Mouse (Mus musculus): ENCODE measurements at regions not wholly inside any gene's neighbourhood (a gene's known extent, or its start where the extent isn't known, plus 50 kb on each side); places are given as distances from the start of the nearest gene placed in this dataset.

DNA sequence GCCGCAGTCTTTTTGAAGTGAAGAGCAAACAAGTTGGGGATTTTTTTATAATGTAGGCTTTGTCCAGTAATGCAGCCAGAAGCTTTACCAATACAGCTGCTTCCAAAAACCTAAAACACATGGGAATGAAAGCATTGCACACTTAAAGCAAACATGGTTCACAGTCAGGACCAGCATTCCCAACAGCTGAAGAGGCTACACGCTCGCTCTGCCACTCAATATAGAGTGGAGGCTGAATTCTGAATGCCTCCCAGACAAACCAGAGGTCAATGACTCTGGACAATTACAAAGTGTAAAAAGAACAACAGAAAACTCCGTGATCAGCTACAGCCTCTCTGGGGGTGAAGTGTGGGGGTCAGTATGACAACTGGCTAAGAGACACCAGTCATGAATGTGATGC is 416.1 kb downstream of the Efna5 start:
- Histone ChIP-seq H3K4me1 (no peaks in the 10 kb centered on the region), H3K27ac (no peak overlapping the region), H3K27me3 (ENCODE audit: insufficient read depth, poor library complexity, severe bottlenecking) (no peaks in the 10 kb centered on the region), H3K4me3 (no peak overlapping the region), H3K9me3 (no peaks in the 10 kb centered on the region), H3K36me3 (no peaks in the 10 kb centered on the region)
- DNase-seq (ENCODE audit: low spot score), result no peak
- WGBS, result 83% methylated on average over 4 of the region's 4 CpGs

DNA sequence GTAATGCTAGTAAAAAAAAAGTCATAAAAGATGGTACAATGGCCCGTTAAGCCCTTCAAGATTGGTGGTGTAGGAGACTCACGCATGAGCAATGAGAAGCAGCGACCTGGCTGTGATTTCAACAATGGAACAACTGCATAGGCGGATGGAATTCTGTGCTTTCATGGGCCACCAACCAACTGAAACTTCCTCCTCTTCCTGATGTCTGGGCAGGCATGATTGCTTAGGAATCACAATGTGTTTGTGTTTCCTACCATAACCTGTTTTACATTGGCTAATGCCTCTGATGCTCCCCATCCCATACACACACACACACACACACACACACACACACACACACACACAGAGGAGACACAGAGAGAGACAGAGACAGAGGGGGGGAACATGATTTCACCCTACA is 416.9 kb downstream of the Efna5 start:
- Histone ChIP-seq H3K27ac (no peak overlapping the region), H3K9me3 (no peaks in the 10 kb centered on the region), H3K4me1 (no peaks in the 10 kb centered on the region), H3K36me3 (no peaks in the 10 kb centered on the region), H3K4me3 (no peak overlapping the region), H3K27me3 (ENCODE audit: insufficient read depth, poor library complexity, severe bottlenecking) (no peaks in the 10 kb centered on the region)
- WGBS, result 82% methylated on average over 4 of the region's 4 CpGs
- DNase-seq (ENCODE audit: low spot score), result no peak

DNA sequence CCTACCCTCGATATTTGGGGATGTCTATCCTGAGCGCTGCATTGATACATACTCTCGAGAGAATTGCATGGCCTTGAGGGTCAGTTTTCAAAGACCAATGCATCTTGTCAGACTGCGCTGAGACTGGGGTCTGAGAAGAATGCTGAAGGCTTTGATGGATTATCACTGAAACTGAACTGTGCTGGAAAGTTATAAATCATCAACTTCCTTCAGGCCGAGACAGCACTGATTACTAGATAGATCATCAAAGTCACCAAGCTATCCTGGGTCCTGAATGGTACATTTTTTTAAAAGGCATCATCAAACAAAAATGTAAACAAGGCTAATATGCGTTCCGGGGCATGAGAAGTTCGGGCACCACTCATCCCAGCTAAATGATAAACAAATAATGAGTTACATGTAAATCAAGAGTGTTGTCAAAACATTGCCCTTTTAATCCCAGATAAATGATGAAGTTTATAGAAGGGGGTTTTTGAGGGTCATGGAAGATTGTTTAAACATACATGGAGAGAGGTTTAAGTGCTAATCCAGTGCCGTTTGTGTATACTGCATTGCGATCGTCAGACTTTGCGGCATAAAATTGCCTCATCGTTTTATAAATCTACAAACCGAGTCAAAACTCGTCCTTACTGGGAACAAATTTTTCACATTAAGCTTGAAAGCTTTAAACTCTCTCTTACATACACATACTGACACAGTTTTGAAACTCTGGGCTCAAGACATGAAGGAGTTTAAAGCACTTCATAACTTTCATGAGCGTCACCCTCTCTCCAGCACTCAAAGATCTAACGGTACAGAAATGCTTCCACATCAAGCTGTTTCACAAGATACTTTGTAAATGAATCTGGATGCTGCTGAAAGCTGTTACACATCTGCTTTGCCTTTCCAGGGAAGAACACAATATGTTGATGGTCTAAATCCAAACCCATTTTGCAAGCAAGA is 419.5 kb downstream of the Efna5 start:
- no peak for DNase-seq (ENCODE audit: low spot score)
- Histone ChIP-seq H3K36me3 (no peaks in the 10 kb centered on the region), H3K4me1 (no peaks in the 10 kb centered on the region), H3K27ac (no peak overlapping the region), H3K27me3 (ENCODE audit: insufficient read depth, poor library complexity, severe bottlenecking) (no peaks in the 10 kb centered on the region), H3K4me3 (no peak overlapping the region), H3K9me3 (no peaks in the 10 kb centered on the region)
- 75% methylated on average over 17 of the region's 17 CpGs for WGBS

- DNase-seq (ENCODE audit: low spot score), result no peak
- WGBS, result 31% methylated on average over 7 of the region's 7 CpGs
- Histone ChIP-seq H3K9me3 (no peaks in the 10 kb centered on the region), H3K4me3 (no peak overlapping the region), H3K36me3 (no peaks in the 10 kb centered on the region), H3K27me3 (ENCODE audit: insufficient read depth, poor library complexity, severe bottlenecking) (no peaks in the 10 kb centered on the region), H3K27ac (no peak overlapping the region), H3K4me1 (no peaks in the 10 kb centered on the region)
These were observed 422.2 kb downstream of the Efna5 start for GRCm38 (mm10) chr17:62458964-62459363.

GRCm38 (mm10) chr17:62438045-62438444 is 443.1 kb downstream of the Efna5 start:
- no peaks in the 10 kb centered on the region for H3K36me3 ChIP-seq
- no peaks in the 10 kb centered on the region for H3K9me3 ChIP-seq
- no peaks in the 10 kb centered on the region for H3K27me3 ChIP-seq (ENCODE audit: insufficient read depth, poor library complexity, severe bottlenecking)
- no peak for DNase-seq (ENCODE audit: low spot score)
- H3K4me1 ChIP-seq, result no peaks in the 10 kb centered on the region
- no peak overlapping the region for H3K4me3 ChIP-seq
- H3K27ac ChIP-seq, result no peak overlapping the region
- 84% methylated on average over 4 of the region's 4 CpGs for WGBS

DNA sequence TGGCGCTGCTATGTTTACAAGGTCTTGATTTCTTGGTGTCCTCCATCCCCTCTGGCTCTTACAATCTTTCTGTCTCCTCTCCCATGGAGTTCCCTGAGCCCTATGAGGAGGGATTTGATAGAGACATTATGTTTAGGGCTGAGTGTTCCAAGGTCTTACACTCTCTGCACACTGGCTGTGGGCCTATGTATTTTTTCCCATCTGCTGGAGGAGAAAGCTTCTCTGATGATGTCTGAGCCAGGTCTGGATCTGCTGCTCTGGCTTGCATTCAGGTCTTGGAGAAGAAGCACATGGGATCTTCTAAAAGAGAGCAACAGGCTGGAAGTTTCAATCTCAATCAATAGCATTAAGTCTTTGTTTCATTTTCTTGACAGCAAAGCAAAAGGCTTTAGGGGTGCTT is 445.1 kb downstream of the Efna5 start:
- DNase-seq (ENCODE audit: low spot score), result no peak
- no peak overlapping the region for H3K4me3 ChIP-seq
- no peaks in the 10 kb centered on the region for H3K4me1 ChIP-seq
- H3K36me3 ChIP-seq, result no peaks in the 10 kb centered on the region
- no peak overlapping the region for H3K27ac ChIP-seq
- 67% methylated on average over 1 of the region's 1 CpGs for WGBS
- no peaks in the 10 kb centered on the region for H3K27me3 ChIP-seq (ENCODE audit: insufficient read depth, poor library complexity, severe bottlenecking)
- H3K9me3 ChIP-seq, result no peaks in the 10 kb centered on the region

GRCm38 (mm10) chr17:62423476-62424385 is 457.4 kb downstream of the Efna5 start:
- no peak for DNase-seq (ENCODE audit: low spot score)
- Histone ChIP-seq H3K4me3 (no peak overlapping the region), H3K27me3 (ENCODE audit: insufficient read depth, poor library complexity, severe bottlenecking) (no peaks in the 10 kb centered on the region), H3K27ac (no peak overlapping the region), H3K36me3 (no peaks in the 10 kb centered on the region), H3K4me1 (no peaks in the 10 kb centered on the region), H3K9me3 (no peaks in the 10 kb centered on the region)
- WGBS, result 77% methylated on average over 11 of the region's 11 CpGs

DNA sequence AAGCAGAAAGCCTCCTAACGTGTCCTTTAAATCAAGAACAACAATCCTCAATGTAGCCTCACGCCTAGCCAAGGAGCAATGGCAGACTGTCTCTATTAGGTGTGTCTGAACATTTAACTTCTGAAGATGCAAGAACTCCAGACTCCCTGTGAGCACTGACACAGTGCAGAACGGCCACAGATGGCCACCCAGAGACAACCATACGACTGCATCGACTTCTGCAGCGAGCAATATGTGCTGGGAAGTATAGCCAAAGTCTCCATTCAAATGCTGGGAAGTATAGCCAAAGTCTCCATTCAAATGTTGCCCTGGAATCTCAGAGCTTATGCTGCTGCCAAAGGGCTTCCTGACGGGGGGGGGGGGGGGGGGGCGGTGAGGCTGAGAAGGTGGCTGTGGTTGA is 463.5 kb downstream of the Efna5 start:
- H3K27ac ChIP-seq, result no peak overlapping the region
- H3K9me3 ChIP-seq, result no peaks in the 10 kb centered on the region
- no peaks in the 10 kb centered on the region for H3K27me3 ChIP-seq (ENCODE audit: insufficient read depth, poor library complexity, severe bottlenecking)
- no peaks in the 10 kb centered on the region for H3K36me3 ChIP-seq
- DNase-seq (ENCODE audit: low spot score), result no peak
- no peaks in the 10 kb centered on the region for H3K4me1 ChIP-seq
- 72% methylated on average over 8 of the region's 8 CpGs for WGBS
- H3K4me3 ChIP-seq, result no peak overlapping the region

GRCm38 (mm10) chr17:62415152-62415551 is 466.0 kb downstream of the Efna5 start:
- H3K9me3 ChIP-seq, result no peaks in the 10 kb centered on the region
- no peaks in the 10 kb centered on the region for H3K27me3 ChIP-seq (ENCODE audit: insufficient read depth, poor library complexity, severe bottlenecking)
- 79% methylated on average over 4 of the region's 4 CpGs for WGBS
- no peak overlapping the region for H3K27ac ChIP-seq
- H3K4me1 ChIP-seq, result no peaks in the 10 kb centered on the region
- H3K36me3 ChIP-seq, result no peaks in the 10 kb centered on the region
- no peak for DNase-seq (ENCODE audit: low spot score)
- H3K4me3 ChIP-seq, result no peak overlapping the region

- Histone ChIP-seq H3K9me3 (peaks cover 6% of the 10 kb centered on the region; the same call in 1 of the 2 replicates), H3K36me3 (no peaks in the 10 kb centered on the region), H3K4me1 (no peaks in the 10 kb centered on the region), H3K4me3 (no peak overlapping the region), H3K27me3 (ENCODE audit: insufficient read depth, poor library complexity, severe bottlenecking) (no peaks in the 10 kb centered on the region), H3K27ac (no peak overlapping the region)
- WGBS, result 79% methylated on average over 12 of the region's 12 CpGs
- no peak for DNase-seq (ENCODE audit: low spot score)
These were observed 468.4 kb downstream of the Efna5 start for GRCm38 (mm10) chr17:62412666-62413180.

GRCm38 (mm10) chr17:62403739-62404138 is 477.4 kb downstream of the Efna5 start:
- 71% methylated on average over 1 of the region's 1 CpGs for WGBS

DNA sequence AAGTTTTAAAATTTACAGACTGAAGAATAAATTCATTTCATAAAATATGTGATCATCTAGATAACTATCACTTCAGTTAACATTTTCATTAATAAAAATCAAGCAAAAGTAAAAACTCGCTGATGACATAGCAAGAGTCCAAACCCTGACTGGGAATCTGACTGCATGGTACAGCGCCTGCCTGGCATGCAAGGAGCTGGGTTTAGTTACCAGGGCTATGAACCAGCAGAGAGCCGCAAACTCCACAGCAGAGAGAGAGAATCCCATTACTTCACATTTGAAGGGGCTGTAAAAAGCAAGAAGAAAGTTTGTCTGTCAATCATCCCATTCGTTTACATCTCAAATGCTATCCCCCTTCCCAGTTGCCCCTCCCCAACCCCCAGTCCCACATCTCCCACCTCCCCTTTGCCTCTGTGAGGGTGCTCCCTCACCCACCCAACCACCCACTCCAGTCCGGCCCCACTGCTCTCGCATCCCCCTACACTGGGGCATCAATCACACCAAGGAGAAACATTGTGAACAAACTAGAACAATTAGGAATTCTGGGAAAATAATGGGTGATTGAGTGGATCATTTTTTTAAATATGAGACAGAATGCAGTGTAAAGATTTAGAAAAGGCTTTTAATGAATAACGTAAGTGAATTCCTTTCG is 487.6 kb downstream of the Efna5 start:
- peak; percentile 54 for DNase-seq (ENCODE audit: low spot score)

More at GRCm38 (mm10) chr17:62403739-62404138, 477.4 kb downstream of the Efna5 start:
- H3K4me3 ChIP-seq, result no peak overlapping the region
- H3K9me3 ChIP-seq, result peaks cover 2% of the 10 kb centered on the region; the same call in 1 of the 2 replicates
- no peak overlapping the region for H3K27ac ChIP-seq
- DNase-seq (ENCODE audit: low spot score), result no peak
- H3K27me3 ChIP-seq (ENCODE audit: insufficient read depth, poor library complexity, severe bottlenecking), result no peaks in the 10 kb centered on the region
- H3K4me1 ChIP-seq, result no peaks in the 10 kb centered on the region
- H3K36me3 ChIP-seq, result no peaks in the 10 kb centered on the region

More for the DNA sequence above, 487.6 kb downstream of the Efna5 start:
- H3K9me3 ChIP-seq, result no peaks in the 10 kb centered on the region
- 91% methylated on average over 8 of the region's 8 CpGs for WGBS
- H3K4me1 ChIP-seq, result no peaks in the 10 kb centered on the region
- no peak overlapping the region for H3K27ac ChIP-seq
- no peaks in the 10 kb centered on the region for H3K36me3 ChIP-seq
- H3K27me3 ChIP-seq (ENCODE audit: insufficient read depth, poor library complexity, severe bottlenecking), result no peaks in the 10 kb centered on the region
- H3K4me3 ChIP-seq, result no peak overlapping the region
